Mouse (Mus musculus): ENCODE data around the gene Gm12184.
A peak's percentile ranks its signal among the peaks of the same experiment; 100 is the strongest.

- no peak for TF ChIP-seq CTCF (IDR thresholded peaks at IDR 0.05; ENCODE audit: extremely low read depth, insufficient read length, insufficient replicate concordance, low read depth, low read length)
- peak; percentile 94 for TF ChIP-seq POLR2A (IDR thresholded peaks at IDR 0.05; ENCODE audit: low read depth, low read length)
These were observed 9.4 kb downstream of the Gm12184 start, which contains the start of gene Trim41 for GRCm38 (mm10) chr11:48816800-48817665.

Data from small intestine, adult 2 months (tissue).